In the genomic region with DNA sequence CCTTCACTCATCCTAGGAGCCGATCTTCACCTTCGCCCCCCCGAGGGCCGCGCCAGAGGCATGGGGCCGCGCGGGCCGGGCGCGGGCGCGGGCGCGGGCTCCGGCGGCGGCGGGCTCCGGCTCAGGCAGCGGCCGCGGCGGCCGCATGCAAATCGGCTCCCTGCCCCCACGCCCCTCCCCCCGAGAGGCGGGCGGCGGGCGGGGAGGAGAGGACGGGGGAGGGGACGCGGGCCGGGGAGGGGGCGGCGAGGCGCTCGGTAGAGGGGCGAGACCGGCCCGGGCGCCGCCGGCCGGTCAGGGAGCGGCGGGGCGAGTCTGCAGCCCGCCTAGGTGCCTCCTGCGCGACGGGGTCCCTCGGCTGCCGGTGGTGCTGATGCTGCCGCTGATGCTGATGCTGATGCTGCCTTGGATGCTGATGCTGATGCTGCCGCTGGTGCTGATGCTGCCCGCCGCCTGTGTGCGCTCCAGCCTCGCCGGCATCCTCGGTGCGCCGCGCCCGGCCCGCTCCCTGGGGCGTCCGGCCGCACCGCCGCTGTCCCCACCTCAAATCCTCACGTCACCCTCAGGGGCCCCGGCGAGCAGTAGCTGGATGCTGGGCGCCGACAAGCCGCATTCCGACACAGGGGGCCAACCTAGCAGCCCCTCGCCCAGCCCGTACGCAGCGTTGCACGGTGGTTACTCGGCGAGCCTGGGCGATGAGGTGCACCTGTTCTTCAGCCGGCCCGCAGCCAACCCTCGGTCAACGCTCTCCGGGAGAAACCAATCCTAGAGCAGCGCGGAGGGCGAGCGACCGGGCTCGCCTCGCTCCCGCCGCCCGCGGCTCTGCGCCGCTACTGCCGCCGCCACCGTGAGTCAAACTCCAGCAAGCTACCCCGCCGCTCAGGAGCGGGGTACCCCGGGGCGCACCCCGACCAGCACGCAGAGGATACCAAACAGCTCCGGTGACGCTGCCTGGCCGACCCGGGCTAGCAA, we compare ENCODE assay signal across 9 mouse cellular contexts. TPM values are rescaled to one million over a fixed set of nuclear protein-coding genes. Genes with fewer than 3 reads are reported as not detected.
DNase-seq lines count a peak whose midpoint lies in the region; ATAC-seq and TF ChIP-seq lines count a peak whose summit lies in the region.
"Had no signal": no experiment of that assay in that cellular context is flagged by ENCODE, and none has a peak within 500 bp of the region (broad histone marks: within the 10 kb centered on the region; RNA-seq: fewer than 3 reads in every experiment).

A gene (minus strand): TSS at position 299 of the 972 bp plus-strand sequence.

- no peak for TF ChIP-seq POLR2A in kidney, adult 2 months (IDR thresholded peaks at IDR 0.05; ENCODE audit: low read depth, low read length)

- H3K27ac ChIP-seq in kidney, postnatal 0 days: no peak within 1 kb of the TSS
- no peak within 1 kb of the TSS for H3K27ac ChIP-seq in kidney, adult 2 months (ENCODE audit: insufficient read depth, low read depth, low read length)
- H3K27ac ChIP-seq in forebrain, embryonic 13.5 days: peak within 1 kb of the TSS; percentile 75
- no peak within 1 kb of the TSS for H3K27ac ChIP-seq in stomach, embryonic 16.5 days (ENCODE audit: low read length)
- H3K27ac ChIP-seq: macrophage had no signal

- peaks cover 40% of the 10 kb centered on the region for H3K27me3 ChIP-seq in kidney, postnatal 0 days (ENCODE audit: insufficient read depth, low read length)
- H3K27me3 ChIP-seq in kidney, adult 2 months (replicated peaks; ENCODE audit: control insufficient read depth, insufficient read depth, low read length): peaks cover 7% of the 10 kb centered on the region
- H3K27me3 ChIP-seq in forebrain, embryonic 13.5 days: peaks cover 17% of the 10 kb centered on the region
- H3K27me3 ChIP-seq in stomach, embryonic 16.5 days (ENCODE audit: control insufficient read depth, insufficient read depth, low read length): peaks cover 56% of the 10 kb centered on the region

- H3K4me3 ChIP-seq in kidney, postnatal 0 days (replicated peaks; ENCODE audit: low read depth, low read length): peak within 1 kb of the TSS; percentile 42
- H3K4me3 ChIP-seq in kidney, adult 2 months (ENCODE audit: insufficient read depth, low read depth, low read length): no peak within 1 kb of the TSS
- H3K4me3 ChIP-seq in forebrain, embryonic 13.5 days: peak within 1 kb of the TSS; percentile 73
- H3K4me3 ChIP-seq in stomach, embryonic 16.5 days (replicated peaks; ENCODE audit: low read length): peak within 1 kb of the TSS; percentile 50

- peak; percentile 69 for ATAC-seq in kidney, postnatal 0 days (replicated peaks; ENCODE audit: low FRiP score, low read depth)
- ATAC-seq in forebrain, embryonic 13.5 days: peak; percentile 84
- ATAC-seq in megakaryocyte progenitor cell, adult 5-6 weeks (replicated peaks; ENCODE audit: poor library complexity): peak; percentile 27
- ATAC-seq in stomach, embryonic 16.5 days (ENCODE audit: insufficient read depth, low FRiP score): peak; percentile 50

- H3K9me3 ChIP-seq in kidney, postnatal 0 days (replicated peaks; ENCODE audit: low read length): no peaks in the 10 kb centered on the region
- H3K9me3 ChIP-seq in forebrain, embryonic 13.5 days (replicated peaks): no peaks in the 10 kb centered on the region
- H3K9me3 ChIP-seq in stomach, embryonic 16.5 days (replicated peaks; ENCODE audit: control insufficient read depth, low read length): no peaks in the 10 kb centered on the region

- peaks cover 8% of the 10 kb centered on the region; the same call in 1 of the 2 replicates for H3K4me1 ChIP-seq in kidney, postnatal 0 days (replicated peaks; ENCODE audit: insufficient read depth, low read length)
- H3K4me1 ChIP-seq in kidney, adult 2 months (ENCODE audit: control insufficient read depth, insufficient read depth, low read length): no peaks in the 10 kb centered on the region
- peaks cover 26% of the 10 kb centered on the region for H3K4me1 ChIP-seq in forebrain, embryonic 13.5 days
- peaks cover 12% of the 10 kb centered on the region; the same call in 1 of the 2 replicates for H3K4me1 ChIP-seq in stomach, embryonic 16.5 days (ENCODE audit: control insufficient read depth, insufficient read depth, low read length)

- TF ChIP-seq CTCF in kidney, postnatal 0 days (IDR thresholded peaks at IDR 0.05; ENCODE audit: low read depth): no peak
- no peak for TF ChIP-seq CTCF in kidney, adult 2 months (conservative IDR thresholded peaks at IDR 0.05; ENCODE audit: insufficient read depth, insufficient read length, low read depth, low read length)

- no peaks in the 10 kb centered on the region for H3K36me3 ChIP-seq in kidney, postnatal 0 days (ENCODE audit: insufficient read depth, low read length)
- H3K36me3 ChIP-seq in kidney, adult 2 months (ENCODE audit: control insufficient read depth, insufficient read depth, low read length): no peaks in the 10 kb centered on the region
- no peaks in the 10 kb centered on the region for H3K36me3 ChIP-seq in forebrain, embryonic 13.5 days (ENCODE audit: poor library complexity, severe bottlenecking)
- no peaks in the 10 kb centered on the region for H3K36me3 ChIP-seq in stomach, embryonic 16.5 days (ENCODE audit: control insufficient read depth, insufficient read depth, low read length)

- 2% methylated on average over 86 of the region's 121 CpGs for WGBS in kidney, postnatal 0 days
- WGBS in kidney, adult 2 months: under 1% methylated on average over 111 of the region's 121 CpGs
- WGBS in forebrain, embryonic 13.5 days: under 1% methylated on average over 79 of the region's 121 CpGs
- WGBS in stomach, embryonic 16.5 days: under 1% methylated on average over 94 of the region's 121 CpGs

- peak within 1 kb of the TSS; percentile 75 for H3K4me2 ChIP-seq in kidney, postnatal 0 days (ENCODE audit: low read length)
- H3K4me2 ChIP-seq in forebrain, embryonic 13.5 days: peak within 1 kb of the TSS; percentile 91
- H3K4me2 ChIP-seq in stomach, embryonic 16.5 days (ENCODE audit: low read depth, low read length): peak within 1 kb of the TSS; percentile 79

- H3K9ac ChIP-seq in kidney, postnatal 0 days (ENCODE audit: low read depth, low read length): no peak within 1 kb of the TSS
- peak within 1 kb of the TSS; percentile 84 for H3K9ac ChIP-seq in forebrain, embryonic 13.5 days
- peak within 1 kb of the TSS; percentile 50 for H3K9ac ChIP-seq in stomach, embryonic 16.5 days (ENCODE audit: low read length)

- DNase-seq in kidney, postnatal 0 days (ENCODE audit: low spot score): peak; percentile 44
- DNase-seq in kidney, adult 2 months: no peak
- DNase-seq in cerebellum, adult 11 months: peak; percentile 72
- DNase-seq in layer of hippocampus, adult 9-11 months: peak; percentile 54
- DNase-seq in urinary bladder, adult 18-20 months (ENCODE audit: low spot score in 2 of 2): no peak

RNA-seq across cellular contexts. Expression of the gene that starts here (rescaled TPM):
- 0.18 and 0.20 TPM in 2 replicates for polyA plus RNA-seq in kidney, postnatal 0 days (2015; fragmentation: Nextera tagmentation; extraction: Ambion mirVana)
- polyA plus RNA-seq in kidney, adult 2 months (2012; rRNA removed): 0.05 TPM in 1 of 2 replicates, not detected in the other
- polyA plus RNA-seq in forebrain, embryonic 13.5 days (2015; fragmentation: Nextera tagmentation; extraction: Ambion mirVana): 3.5 and 3.7 TPM in 2 replicates
- not detected in 2 replicates for total RNA-seq in megakaryocyte progenitor cell, adult 5-6 weeks (2015)
- not detected in 2 replicates for total RNA-seq in megakaryocyte progenitor cell, adult 5-6 weeks (2017)
- polyA plus RNA-seq in stomach, embryonic 16.5 days (2015; fragmentation: Nextera tagmentation; extraction: Ambion mirVana): 0.22 and 0.49 TPM in 2 replicates
- polyA plus RNA-seq: macrophage had no signal

Comparison
In these comparisons a context has a peak if more than half of its experiments do, and no peak if none do; other contexts are left out.
1. Peak in DNase-seq, ATAC-seq, H3K4me3 ChIP-seq and H3K4me2 ChIP-seq in kidney, postnatal 0 days; RNA of the gene not detected or under 1 TPM.
2. Peak in ATAC-seq in megakaryocyte progenitor cell, adult 5-6 weeks; RNA of the gene not detected or under 1 TPM.
3. Peak in ATAC-seq, H3K4me3 ChIP-seq, H3K9ac ChIP-seq and H3K4me2 ChIP-seq in stomach, embryonic 16.5 days; RNA of the gene not detected or under 1 TPM.
4. ATAC-seq: peak in every context shown above with its lines; median percentile 84 in forebrain, embryonic 13.5 days; 69 in kidney, postnatal 0 days; 50 in stomach, embryonic 16.5 days; 27 in megakaryocyte progenitor cell, adult 5-6 weeks.
5. DNase-seq: peak in cerebellum, adult 11 months (single experiment) and layer of hippocampus, adult 9-11 months (single experiment); none in kidney, adult 2 months (single experiment) and urinary bladder, adult 18-20 months (0 of 2).
6. Peak in every context shown above with its lines, with median percentiles within 50 percentile points of each other: H3K4me2 ChIP-seq.